Mouse (Mus musculus): ENCODE results near the gene Sdhc. TPM values are rescaled to one million over a fixed set of nuclear protein-coding genes. Genes with fewer than 3 reads are reported as not detected.

Gene Sdhc
- total RNA-seq (2023; ENCODE audit: inconsistent age), result 89.4 to 111 TPM (median 94.1 TPM) in 4 replicates

DNA sequence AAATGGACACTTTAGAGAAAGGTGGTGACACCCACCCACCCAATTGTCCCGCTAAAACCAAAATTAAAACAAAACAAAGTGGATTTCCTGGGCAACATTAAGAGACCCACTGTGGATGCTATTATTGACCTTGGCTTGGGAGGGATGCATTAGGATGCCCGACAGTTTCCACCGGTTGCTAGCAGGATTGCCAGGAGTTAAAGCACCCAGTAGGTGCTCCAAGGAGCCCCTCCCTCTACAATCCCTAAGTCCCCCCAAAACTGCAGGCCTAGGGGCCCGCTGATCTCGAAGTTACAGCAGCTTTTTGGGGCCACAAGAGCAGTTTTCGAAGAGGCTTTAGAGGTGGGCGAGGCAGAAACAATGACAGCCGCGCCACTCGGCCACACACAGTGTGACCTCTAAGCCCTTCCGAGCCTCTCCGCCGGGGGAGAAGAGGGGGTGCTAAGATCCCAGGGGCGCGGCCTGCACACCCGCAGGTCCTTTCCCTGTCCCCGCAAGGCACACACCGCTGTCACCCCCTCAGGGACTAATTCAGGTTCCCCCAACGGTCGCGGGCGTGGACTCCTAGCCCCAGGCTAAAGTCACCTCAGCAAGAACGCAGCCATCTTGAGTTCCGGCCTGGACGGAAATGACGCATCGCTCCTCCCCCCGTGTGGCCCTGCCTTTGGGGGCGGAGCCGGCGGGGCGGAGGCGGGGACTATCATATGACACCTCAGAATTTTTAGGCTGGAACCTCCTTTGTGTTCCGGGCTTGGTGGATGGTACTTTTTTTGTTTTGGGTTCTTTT lies at the start of gene Sdhc, which contains the start of gene Mpz:
TSS of gene Sdhc (minus strand) at position 630 of the 787 bp plus-strand sequence.
TSS of gene Mpz (plus strand) at position 738 of the 787 bp plus-strand sequence.

DNA sequence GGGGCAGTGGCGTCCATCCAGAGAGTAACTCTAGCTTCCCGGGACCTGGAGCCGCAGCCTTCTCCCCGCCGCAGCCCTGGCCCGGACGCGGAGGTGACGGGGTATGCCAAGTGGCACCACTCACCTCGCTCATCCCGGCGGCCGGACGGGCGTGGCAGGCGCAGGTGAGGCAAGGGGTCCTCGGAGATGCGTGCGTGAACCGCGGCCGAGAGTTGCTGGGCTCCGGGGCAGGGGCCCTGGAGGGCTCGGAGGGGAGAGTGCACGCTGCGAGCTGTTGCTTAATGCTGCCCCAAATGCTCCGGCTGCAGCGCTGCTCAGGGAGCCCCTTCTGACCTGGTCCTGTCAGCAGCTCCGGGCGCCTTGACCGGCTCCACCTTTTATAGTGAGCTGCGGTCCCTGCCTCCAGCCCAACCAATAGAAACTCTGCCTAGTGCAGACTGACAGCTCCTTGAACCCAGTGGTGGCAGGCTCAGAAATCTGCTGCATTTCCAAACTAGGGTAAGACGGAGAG lies 45.5 kb upstream of the Sdhc start, which contains the start of gene Pcp4l1:
TSS of gene Pcp4l1 (minus strand) at position 382 of the 511 bp plus-strand sequence.

DNA sequence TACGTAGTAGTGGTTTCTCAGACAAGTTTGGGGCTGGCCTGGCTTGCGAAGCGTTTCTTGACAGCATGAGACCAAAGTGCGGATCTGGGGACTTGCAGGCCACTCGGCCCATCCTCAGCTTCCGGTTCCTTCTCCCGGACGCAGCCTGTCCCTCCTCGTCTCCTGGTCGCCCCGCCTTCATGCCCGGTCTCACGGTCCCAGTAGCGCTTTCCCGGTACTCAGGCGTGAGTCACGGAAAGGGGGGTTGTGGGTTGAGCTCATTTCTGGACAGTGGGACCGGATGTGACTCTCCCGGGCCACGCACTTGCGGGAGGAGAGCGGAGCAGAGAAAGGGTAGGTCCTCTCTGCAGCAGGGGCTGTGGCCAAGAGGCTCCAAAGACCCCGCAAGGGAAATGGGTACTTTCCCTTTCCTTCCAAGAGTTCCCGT lies 36.5 kb downstream of the Sdhc start, which contains the start of gene Cfap126:
TSS of gene Cfap126 (plus strand) at position 46 of the 427 bp plus-strand sequence.

Other genes with a start within 250 kb of the Sdhc start
- 1.2 to 1.6 TPM (median 1.5 TPM) in 4 replicates for gene Fcrlb, start 237.7 kb downstream of the Sdhc start, total RNA-seq (2023; ENCODE audit: inconsistent age)
- 375 to 430 TPM (median 429 TPM) in 4 replicates for gene Fcrla, start 223.0 kb downstream of the Sdhc start, total RNA-seq (2023; ENCODE audit: inconsistent age)
- gene Fcgr2b, start 174.1 kb downstream of the Sdhc start, total RNA-seq (2023; ENCODE audit: inconsistent age), result 240 to 258 TPM (median 249 TPM) in 4 replicates
- 0.42 to 1.5 TPM (median 1.0 TPM) in 4 replicates for gene Fcgr4, start 131.7 kb downstream of the Sdhc start, total RNA-seq (2023; ENCODE audit: inconsistent age)
- gene Fcgr3, start 85.7 kb downstream of the Sdhc start, total RNA-seq (2023; ENCODE audit: inconsistent age), result 1.7 to 2.7 TPM (median 2.1 TPM) in 4 replicates
- gene Cfap126, start 36.7 kb downstream of the Sdhc start, total RNA-seq (2023; ENCODE audit: inconsistent age), result 0.67 to 2.6 TPM (median 1.1 TPM) in 4 replicates
- gene Mpz, start 108 bp upstream of the Sdhc start, total RNA-seq (2023; ENCODE audit: inconsistent age), result not detected in 4 replicates
- not detected in 4 replicates for gene Pcp4l1, start 45.7 kb upstream of the Sdhc start, total RNA-seq (2023; ENCODE audit: inconsistent age)
- gene Nr1i3, start 63.4 kb upstream of the Sdhc start, total RNA-seq (2023; ENCODE audit: inconsistent age), result not detected in 4 replicates
- 21.8 to 26.5 TPM (median 24.2 TPM) in 4 replicates for gene Tomm40l, start 71.9 kb upstream of the Sdhc start, total RNA-seq (2023; ENCODE audit: inconsistent age)
- gene Apoa2, start 74.5 kb upstream of the Sdhc start, total RNA-seq (2023; ENCODE audit: inconsistent age), result not detected in 4 replicates
- gene Fcer1g, start 83.8 kb upstream of the Sdhc start, total RNA-seq (2023; ENCODE audit: inconsistent age), result 4.7 to 12.2 TPM (median 7.7 TPM) in 4 replicates
- gene Adamts4, start 99.8 kb upstream of the Sdhc start, total RNA-seq (2023; ENCODE audit: inconsistent age), result not detected in 4 replicates
- 120 to 147 TPM (median 125 TPM) in 4 replicates for gene Ndufs2, start 100.8 kb upstream of the Sdhc start, total RNA-seq (2023; ENCODE audit: inconsistent age)
- 79.8 to 117 TPM (median 101 TPM) in 4 replicates for gene B4galt3, start 119.7 kb upstream of the Sdhc start, total RNA-seq (2023; ENCODE audit: inconsistent age)
- gene Ppox, start 130.6 kb upstream of the Sdhc start, total RNA-seq (2023; ENCODE audit: inconsistent age), result 60.4 to 71.5 TPM (median 66.1 TPM) in 4 replicates
- 48.5 to 60.7 TPM (median 55.3 TPM) in 4 replicates for gene Usp21, start 137.4 kb upstream of the Sdhc start, total RNA-seq (2023; ENCODE audit: inconsistent age)
- gene Ufc1, start 144.4 kb upstream of the Sdhc start, total RNA-seq (2023; ENCODE audit: inconsistent age), result 44.8 to 53.1 TPM (median 48.1 TPM) in 4 replicates
- 31.3 to 39.4 TPM (median 34.5 TPM) in 4 replicates for gene Dedd, start 178.5 kb upstream of the Sdhc start, total RNA-seq (2023; ENCODE audit: inconsistent age)
- gene Nit1, start 195.0 kb upstream of the Sdhc start, total RNA-seq (2023; ENCODE audit: inconsistent age), result 26.8 to 31.8 TPM (median 28.6 TPM) in 4 replicates
- 67.5 to 78.8 TPM (median 74.9 TPM) in 4 replicates for gene Pfdn2, start 195.1 kb upstream of the Sdhc start, total RNA-seq (2023; ENCODE audit: inconsistent age)
- 0.32 to 0.58 TPM (median 0.45 TPM) in 4 replicates for gene Klhdc9, start 210.2 kb upstream of the Sdhc start, total RNA-seq (2023; ENCODE audit: inconsistent age)
- gene Nectin4, start 219.5 kb upstream of the Sdhc start, total RNA-seq (2023; ENCODE audit: inconsistent age), result 0.21 to 0.58 TPM (median 0.45 TPM) in 4 replicates
- 295 to 311 TPM (median 296 TPM) in 4 replicates for gene Arhgap30, start 238.4 kb upstream of the Sdhc start, total RNA-seq (2023; ENCODE audit: inconsistent age)

Measured in B cell, adult (primary cell).